Mouse (Mus musculus) layer of hippocampus, adult 2 months (tissue): Measurements from ENCODE around the gene Wnk2. TPM values are rescaled to one million over a fixed set of nuclear protein-coding genes. Genes with fewer than 3 reads are reported as not detected.
A peak's percentile ranks its signal among the peaks of the same experiment; 100 is the strongest.

Source experiments
- DNase-seq, 2 experiments: peaks; one replicate each; pipeline ENCODE4 v3.0.0; 2022; ENCODE audit warnings: low spot score in 2 of 2
- H3K27ac ChIP-seq: fragments of 200-600 bp; 2 replicates; pipeline ENCODE4 v1.8.1; 2022
- H3K4me3 ChIP-seq: fragments of 200-600 bp; 2 replicates; pipeline ENCODE4 v1.8.1; 2022; ENCODE audit warnings: mild to moderate bottlenecking
- CTCF ChIP-seq: fragments of 200-600 bp; conservative IDR thresholded peaks from 2 replicates; pipeline ENCODE4 v1.8.1; 2022; ENCODE audit warnings: antibody characterized with exemption, mild to moderate bottlenecking, moderate library complexity
- total RNA-seq, 2 experiments: library from RNA; stranded (reverse); gene quantifications; 2 replicates each; pipeline ENCODE4 v1.2.3; 2021

Wnk2 gene
- total RNA-seq, 2 experiments from 2014 or later: 99.2 to 101 TPM

- TF ChIP-seq CTCF: no peak
These were observed 55.2 kb downstream of the Wnk2 start for GRCm38 (mm10) chr13:49092596-49092995.

GRCm38 (mm10) chr13:49090176-49090575 is 57.6 kb downstream of the Wnk2 start:
- no peak overlapping the region for H3K4me3 ChIP-seq
- no peak overlapping the region for H3K27ac ChIP-seq
- no peak for TF ChIP-seq CTCF
- DNase-seq: no peak

More at GRCm38 (mm10) chr13:49092596-49092995, 55.2 kb downstream of the Wnk2 start:
- no peak overlapping the region; the same call in 1 of the 2 replicates for H3K27ac ChIP-seq
- DNase-seq: no peak
- H3K4me3 ChIP-seq: no peak overlapping the region

GRCm38 (mm10) chr13:49088874-49089273 is 58.9 kb downstream of the Wnk2 start:
- Histone ChIP-seq H3K4me3 (no peak overlapping the region), H3K27ac (no peak overlapping the region)
- DNase-seq: no peak
- TF ChIP-seq CTCF: no peak

GRCm38 (mm10) chr13:49087420-49087819 is 60.4 kb downstream of the Wnk2 start:
- H3K4me3 ChIP-seq: no peak overlapping the region
- TF ChIP-seq CTCF: no peak
- DNase-seq: no peak
- no peak overlapping the region for H3K27ac ChIP-seq

GRCm38 (mm10) chr13:49086431-49086830 is 61.4 kb downstream of the Wnk2 start:
- Histone ChIP-seq H3K27ac (no peak overlapping the region), H3K4me3 (no peak overlapping the region)
- DNase-seq: no peak
- TF ChIP-seq CTCF: no peak

GRCm38 (mm10) chr13:49085211-49085610 is 62.6 kb downstream of the Wnk2 start:
- no peak for DNase-seq
- TF ChIP-seq CTCF: no peak

GRCm38 (mm10) chr13:49084781-49085180 is 63.0 kb downstream of the Wnk2 start:
- H3K27ac ChIP-seq: peak overlapping the region; percentile 72

More at GRCm38 (mm10) chr13:49085211-49085610, 62.6 kb downstream of the Wnk2 start:
- peak overlapping the region; percentile 72; the same call in 1 of the 2 replicates for H3K27ac ChIP-seq
- H3K4me3 ChIP-seq: no peak overlapping the region

GRCm38 (mm10) chr13:49083941-49084340 is 63.9 kb downstream of the Wnk2 start:
- peak in 1 of 2 experiments; percentile 43 for DNase-seq
- Histone ChIP-seq H3K4me3 (no peak overlapping the region), H3K27ac (peak overlapping the region; percentile 72)
- no peak for TF ChIP-seq CTCF

More at GRCm38 (mm10) chr13:49084781-49085180, 63.0 kb downstream of the Wnk2 start:
- TF ChIP-seq CTCF: no peak
- H3K4me3 ChIP-seq: no peak overlapping the region
- no peak for DNase-seq

GRCm38 (mm10) chr13:49082151-49082879 is 65.5 kb downstream of the Wnk2 start:
- peak in 1 of 2 experiments; percentile 23 for DNase-seq
- H3K4me3 ChIP-seq: no peak overlapping the region
- peak overlapping the region; percentile 72 for H3K27ac ChIP-seq
- TF ChIP-seq CTCF: no peak

GRCm38 (mm10) chr13:49076196-49076595 is 71.6 kb downstream of the Wnk2 start:
- TF ChIP-seq CTCF: no peak
- no peak overlapping the region for H3K4me3 ChIP-seq

GRCm38 (mm10) chr13:49075377-49075776 is 72.4 kb downstream of the Wnk2 start:
- no peak for DNase-seq
- no peak for TF ChIP-seq CTCF
- H3K4me3 ChIP-seq: no peak overlapping the region
- peak overlapping the region; percentile 14; the same call in 1 of the 2 replicates for H3K27ac ChIP-seq

More at GRCm38 (mm10) chr13:49076196-49076595, 71.6 kb downstream of the Wnk2 start:
- H3K27ac ChIP-seq: no peak overlapping the region
- no peak for DNase-seq

- H3K4me3 ChIP-seq: no peak overlapping the region
- DNase-seq: no peak
- H3K27ac ChIP-seq: no peak overlapping the region
- peak; percentile 59 for TF ChIP-seq CTCF
These were observed 74.5 kb downstream of the Wnk2 start for GRCm38 (mm10) chr13:49073295-49073694.

GRCm38 (mm10) chr13:49071861-49072260 is 76.0 kb downstream of the Wnk2 start:
- DNase-seq: no peak
- no peak overlapping the region for H3K4me3 ChIP-seq
- TF ChIP-seq CTCF: no peak
- peak overlapping the region; percentile 28; the same call in 1 of the 2 replicates for H3K27ac ChIP-seq

GRCm38 (mm10) chr13:49069979-49070378 is 77.8 kb downstream of the Wnk2 start:
- no peak overlapping the region for H3K4me3 ChIP-seq
- no peak for TF ChIP-seq CTCF
- no peak for DNase-seq
- no peak overlapping the region for H3K27ac ChIP-seq
